Mouse (Mus musculus) cortical plate, adult 2 months (tissue): Measurements from ENCODE around the gene Mcts1.

ENCODE experiments used
- CTCF ChIP-seq: fragments of 200-500 bp; IDR thresholded peaks from 2 replicates; pipeline ENCODE4 v1.5.1; 2011; ENCODE audit warnings: mild to moderate bottlenecking, control low read depth, low read length; ENCODE audit not compliant: insufficient read depth; ENCODE audit errors: extremely low read depth
- POLR2A ChIP-seq: fragments of 200-500 bp; IDR thresholded peaks from 2 replicates; pipeline ENCODE4 v1.6.1; 2011; ENCODE audit warnings: mild to moderate bottlenecking, low read length, control low read depth; ENCODE audit not compliant: insufficient read depth; ENCODE audit errors: extremely low read depth

DNA sequence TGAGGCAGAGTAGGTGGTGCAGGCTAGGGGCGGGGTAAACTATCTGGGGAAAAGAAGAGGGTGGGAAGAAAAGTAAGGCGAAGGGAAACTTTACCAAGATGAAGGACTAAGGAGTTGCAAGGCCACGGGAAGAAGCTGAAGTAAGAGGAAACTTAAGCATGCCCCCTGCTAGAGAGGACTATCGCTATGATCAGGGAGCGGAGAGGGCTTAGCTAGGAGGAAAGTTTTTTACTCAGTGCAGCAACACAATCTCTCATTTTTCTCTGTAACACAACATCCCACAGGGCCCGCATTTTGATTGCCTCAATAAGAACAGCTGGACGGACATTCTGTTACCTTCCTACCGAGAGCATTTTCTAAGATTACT, 35.2 kb upstream of the Mcts1 start:
- TF ChIP-seq CTCF (no peak), POLR2A (no peak)
